Mouse (Mus musculus) forebrain, embryonic 11.5 days (tissue): ENCODE results near the gene 2010111I01Rik. TPM values are rescaled to one million over a fixed set of nuclear protein-coding genes. Genes with fewer than 3 reads are reported as not detected.

Source experiments
- ATAC-seq: fragments of 200-750 bp; cut with Nextera tagmentation; replicated peaks from 2 replicates; pipeline ENCODE4 v1.8.0; 2017; ENCODE audit warnings: moderate TSS enrichment; ENCODE audit not compliant: low FRiP score
- DNase-seq: peaks from one replicate; pipeline ENCODE4 v3.0.0-alpha.2; 2017; ENCODE audit warnings: low spot score
- H3K27ac ChIP-seq: fragments of 300-500 bp; sonication (generic); 2 replicates; pipeline ENCODE4 v1.5.1; 2014; ENCODE audit warnings: low read depth, low read length
- H3K27me3 ChIP-seq: fragments of 300-500 bp; sonication (generic); 2 replicates; pipeline ENCODE4 v1.6.1; 2014; ENCODE audit warnings: mild to moderate bottlenecking, low read length, mixed read lengths; ENCODE audit not compliant: control insufficient read depth, insufficient read depth
- H3K36me3 ChIP-seq: fragments of 300-500 bp; sonication (generic); 2 replicates; pipeline ENCODE4 v1.6.1; 2014; ENCODE audit warnings: mild to moderate bottlenecking, low read length, moderate library complexity, mixed read lengths; ENCODE audit not compliant: control insufficient read depth, insufficient read depth
- H3K4me1 ChIP-seq: fragments of 300-500 bp; sonication (generic); replicated peaks from 2 replicates; pipeline ENCODE4 v1.6.1; 2014; ENCODE audit warnings: low read length, mixed read lengths; ENCODE audit not compliant: control insufficient read depth, insufficient read depth
- H3K4me2 ChIP-seq: fragments of 300-500 bp; sonication (generic); 2 replicates; pipeline ENCODE4 v1.6.1; 2014; ENCODE audit warnings: low read depth, mild to moderate bottlenecking, low read length, moderate library complexity, mixed read lengths; ENCODE audit not compliant: severe bottlenecking
- H3K4me3 ChIP-seq: fragments of 300-500 bp; sonication (generic); 2 replicates; pipeline ENCODE4 v1.5.1; 2014; ENCODE audit warnings: low read depth, low read length
- H3K9ac ChIP-seq: fragments of 300-500 bp; sonication (generic); 2 replicates; pipeline ENCODE4 v1.6.1; 2014; ENCODE audit warnings: low read length
- H3K9me3 ChIP-seq: fragments of 300-500 bp; sonication (generic); 2 replicates; pipeline ENCODE4 v1.6.1; 2016; ENCODE audit warnings: low read length, mixed read lengths; ENCODE audit not compliant: control insufficient read depth
- WGBS: fragments of 180-500 bp; shearing (Covaris S2); extraction: QIAGEN DNeasy Blood & Tissue Kit; methylation state at CpG from one replicate; pipeline ENCODE4 v1.1.7; 2014; 5-methylcytosine and 5-hydroxymethylcytosine counted together
- polyA plus RNA-seq: library from polyadenylated mRNA; unstranded; fragments of >200 nt; fragmentation: Nextera tagmentation; extraction: Ambion mirVana; gene quantifications from 2 replicates; pipeline ENCODE4 v1.2.1, GENCODE M21; 2014

The 2010111I01Rik gene
- polyA plus RNA-seq, 1 experiment from 2014 or later: 38.9 TPM

- no peaks in the 10 kb centered on the region for H3K9me3 ChIP-seq
- 84% methylated on average over 4 of the region's 4 CpGs for WGBS
- H3K9ac ChIP-seq: no peak overlapping the region
- no peak overlapping the region for H3K27ac ChIP-seq
- no peaks in the 10 kb centered on the region for H3K36me3 ChIP-seq
- H3K4me3 ChIP-seq: no peak overlapping the region
- no peak overlapping the region for H3K4me2 ChIP-seq
- DNase-seq: no peak
- no peak for ATAC-seq
- H3K4me1 ChIP-seq: peaks cover 4% of the 10 kb centered on the region; the same call in 1 of the 2 replicates
- H3K27me3 ChIP-seq: no peaks in the 10 kb centered on the region
These were observed 241.1 kb downstream of the 2010111I01Rik start for GRCm38 (mm10) chr13:63205750-63206149.

DNA sequence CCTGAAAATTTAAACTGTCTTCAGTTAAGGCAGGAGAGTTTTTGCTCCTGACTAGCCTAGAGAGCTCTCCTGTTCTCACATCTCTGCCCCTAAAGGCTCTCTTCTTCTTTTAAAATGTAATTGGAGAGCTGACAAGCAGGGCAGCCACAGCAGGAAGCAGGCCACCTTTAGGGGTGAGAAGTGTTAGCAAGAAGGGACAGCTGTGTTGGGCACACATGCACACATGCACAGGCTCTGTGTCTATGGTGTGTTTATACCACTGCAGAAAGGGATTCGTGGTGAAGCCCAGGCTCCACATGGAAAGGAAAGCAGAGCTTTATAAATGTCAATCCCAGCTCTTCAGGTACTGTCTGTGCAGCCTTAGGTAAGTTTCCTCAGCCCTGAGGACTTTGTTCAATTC, 241.7 kb downstream of the 2010111I01Rik start:
- no peak overlapping the region for H3K4me2 ChIP-seq
- H3K27ac ChIP-seq: no peak overlapping the region
- peaks cover 4% of the 10 kb centered on the region; the same call in 1 of the 2 replicates for H3K4me1 ChIP-seq
- no peak overlapping the region for H3K9ac ChIP-seq
- no peak for ATAC-seq
- DNase-seq: no peak
- WGBS: 78% methylated on average over 1 of the region's 1 CpGs
- no peaks in the 10 kb centered on the region for H3K9me3 ChIP-seq
- no peaks in the 10 kb centered on the region for H3K27me3 ChIP-seq
- H3K36me3 ChIP-seq: no peaks in the 10 kb centered on the region
- no peak overlapping the region for H3K4me3 ChIP-seq

GRCm38 (mm10) chr13:63216537-63216936, 251.8 kb downstream of the 2010111I01Rik start:
- Histone ChIP-seq H3K27ac (no peak overlapping the region), H3K4me3 (no peak overlapping the region), H3K27me3 (no peaks in the 10 kb centered on the region), H3K9ac (no peak overlapping the region), H3K36me3 (no peaks in the 10 kb centered on the region), H3K4me2 (no peak overlapping the region), H3K9me3 (no peaks in the 10 kb centered on the region), H3K4me1 (no peaks in the 10 kb centered on the region; the same call in 1 of the 2 replicates)
- DNase-seq: no peak
- no peak for ATAC-seq

- WGBS: 93% methylated on average over 7 of the region's 8 CpGs
- no peaks in the 10 kb centered on the region for H3K27me3 ChIP-seq
- H3K9ac ChIP-seq: no peak overlapping the region
These were observed 258.5 kb downstream of the 2010111I01Rik start for GRCm38 (mm10) chr13:63223026-63223770.

DNA sequence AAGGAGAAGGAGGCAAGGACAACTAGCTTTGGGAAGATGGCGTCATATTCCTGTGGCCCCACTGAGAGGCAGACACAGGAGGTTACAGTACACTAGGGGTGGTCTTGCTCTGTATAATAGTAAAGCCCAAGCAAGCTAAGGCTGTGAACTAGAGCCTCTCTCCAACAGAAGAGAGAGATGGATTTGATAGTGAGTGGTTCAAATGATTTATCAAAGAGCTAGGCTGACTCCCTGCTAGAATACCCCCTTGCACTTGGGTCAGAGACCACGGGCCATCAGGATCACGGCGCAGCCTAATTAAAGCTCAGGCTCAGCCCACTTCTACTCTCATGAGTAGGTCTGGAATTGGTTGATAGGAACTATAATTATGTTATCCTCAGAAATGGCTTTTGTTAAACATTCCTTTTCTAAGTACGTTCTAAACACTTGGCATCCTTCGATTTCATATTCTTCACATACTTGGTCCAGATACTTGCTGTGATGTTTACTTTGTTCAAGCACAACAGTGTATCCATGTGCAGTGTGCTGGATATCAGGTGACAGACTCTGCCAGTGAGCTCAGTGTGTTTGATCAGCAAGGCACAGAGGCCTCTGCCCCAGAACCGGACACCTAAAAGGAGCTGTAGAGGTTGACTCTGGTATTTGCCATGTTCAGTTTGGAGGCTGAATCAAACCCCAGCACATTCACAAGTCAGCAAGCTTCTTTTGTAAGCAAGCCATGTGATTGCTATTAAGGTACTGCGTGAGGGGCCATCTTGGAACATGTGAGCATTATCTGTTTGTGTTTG, 261.3 kb downstream of the 2010111I01Rik start:
- no peak overlapping the region for H3K9ac ChIP-seq
- no peaks in the 10 kb centered on the region for H3K9me3 ChIP-seq
- WGBS: 88% methylated on average over 8 of the region's 8 CpGs
- H3K27ac ChIP-seq: no peak overlapping the region
- H3K36me3 ChIP-seq: no peaks in the 10 kb centered on the region
- H3K27me3 ChIP-seq: no peaks in the 10 kb centered on the region
- no peak for DNase-seq
- no peak overlapping the region for H3K4me3 ChIP-seq
- H3K4me1 ChIP-seq: no peaks in the 10 kb centered on the region
- no peak overlapping the region for H3K4me2 ChIP-seq
- ATAC-seq: no peak

More at GRCm38 (mm10) chr13:63223026-63223770, 258.5 kb downstream of the 2010111I01Rik start:
- H3K4me1 ChIP-seq: no peaks in the 10 kb centered on the region
- no peak for ATAC-seq
- H3K4me2 ChIP-seq: no peak overlapping the region
- no peak for DNase-seq
- H3K36me3 ChIP-seq: no peaks in the 10 kb centered on the region
- H3K27ac ChIP-seq: no peak overlapping the region
- no peak overlapping the region for H3K4me3 ChIP-seq
- no peaks in the 10 kb centered on the region for H3K9me3 ChIP-seq

DNA sequence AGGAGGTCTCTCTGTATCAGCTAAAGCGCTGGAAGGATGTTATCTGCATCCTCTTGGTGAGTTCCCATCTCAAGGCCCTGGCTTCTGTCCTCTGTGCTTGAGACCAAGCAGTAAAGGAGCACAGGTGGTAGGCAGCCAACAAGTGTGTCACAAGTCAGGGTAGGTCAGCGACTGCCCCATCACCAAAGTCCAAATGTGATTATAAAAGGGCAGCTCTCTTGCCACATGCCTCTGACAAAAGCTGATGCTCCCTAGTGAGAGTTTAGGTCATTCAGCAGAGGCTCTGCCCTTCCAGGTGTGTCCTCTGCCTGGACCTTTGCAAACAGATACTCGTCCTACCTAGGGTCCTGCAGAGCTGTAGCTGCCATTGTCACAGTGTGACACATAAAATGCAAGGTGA, 263.1 kb downstream of the 2010111I01Rik start:
- Histone ChIP-seq H3K27me3 (no peaks in the 10 kb centered on the region), H3K4me1 (no peaks in the 10 kb centered on the region), H3K36me3 (no peaks in the 10 kb centered on the region), H3K4me3 (no peak overlapping the region), H3K9me3 (no peaks in the 10 kb centered on the region), H3K27ac (no peak overlapping the region), H3K9ac (no peak overlapping the region), H3K4me2 (no peak overlapping the region)
- 82% methylated on average over 3 of the region's 3 CpGs for WGBS
- no peak for DNase-seq
- no peak for ATAC-seq

DNA sequence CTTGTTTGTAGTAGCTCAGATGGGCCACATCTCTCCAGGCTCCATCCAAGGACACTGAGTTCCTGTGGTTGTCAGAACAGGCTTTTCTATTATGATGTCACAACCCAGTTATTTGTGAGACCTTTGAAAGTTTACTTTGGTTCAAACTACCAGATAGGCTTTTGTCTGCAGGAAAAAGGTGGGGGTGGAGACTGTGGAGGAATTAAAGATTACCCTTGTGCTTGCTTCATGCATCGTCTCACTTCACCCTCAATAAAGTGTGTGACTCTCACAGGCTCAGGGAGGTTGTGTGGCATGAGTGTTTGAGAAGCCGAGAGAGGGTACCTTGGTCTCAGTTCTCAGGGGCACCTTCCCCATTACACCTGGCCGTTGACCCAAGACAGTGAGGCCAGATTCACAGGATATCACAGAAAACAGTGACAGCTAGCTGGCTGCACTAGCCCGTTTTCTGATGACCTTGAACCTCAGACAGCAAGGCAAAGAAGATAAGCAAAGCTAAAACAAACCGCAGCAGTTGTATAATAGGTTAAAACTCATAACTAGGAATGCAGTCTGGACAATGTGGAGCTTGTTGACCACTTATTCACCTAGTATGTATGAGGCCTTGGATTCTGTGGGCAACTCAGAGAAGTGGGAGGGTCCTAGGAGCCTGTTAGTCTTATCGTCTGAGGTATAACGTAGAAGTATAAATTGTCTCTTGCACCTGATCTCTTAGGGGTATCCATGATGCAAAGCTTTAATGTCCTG, 266.4 kb downstream of the 2010111I01Rik start:
- WGBS: 77% methylated on average over 7 of the region's 7 CpGs
- no peak overlapping the region for H3K9ac ChIP-seq
- no peak overlapping the region for H3K4me2 ChIP-seq
- no peaks in the 10 kb centered on the region for H3K9me3 ChIP-seq
- H3K27ac ChIP-seq: no peak overlapping the region
- no peak overlapping the region for H3K4me3 ChIP-seq
- no peaks in the 10 kb centered on the region for H3K27me3 ChIP-seq
- H3K36me3 ChIP-seq: no peaks in the 10 kb centered on the region
- no peak for ATAC-seq
- DNase-seq: no peak
- H3K4me1 ChIP-seq: no peaks in the 10 kb centered on the region

GRCm38 (mm10) chr13:63231702-63232070, 267.0 kb downstream of the 2010111I01Rik start:
- Histone ChIP-seq H3K9me3 (no peaks in the 10 kb centered on the region), H3K27me3 (no peaks in the 10 kb centered on the region), H3K36me3 (no peaks in the 10 kb centered on the region), H3K27ac (no peak overlapping the region), H3K4me2 (no peak overlapping the region), H3K4me3 (no peak overlapping the region), H3K9ac (no peak overlapping the region), H3K4me1 (no peaks in the 10 kb centered on the region)
- DNase-seq (no peak), ATAC-seq (no peak)
- 35% methylated on average over 3 of the region's 3 CpGs for WGBS
